ENCODE assay signal across 9 mouse cellular contexts in the genomic region with DNA sequence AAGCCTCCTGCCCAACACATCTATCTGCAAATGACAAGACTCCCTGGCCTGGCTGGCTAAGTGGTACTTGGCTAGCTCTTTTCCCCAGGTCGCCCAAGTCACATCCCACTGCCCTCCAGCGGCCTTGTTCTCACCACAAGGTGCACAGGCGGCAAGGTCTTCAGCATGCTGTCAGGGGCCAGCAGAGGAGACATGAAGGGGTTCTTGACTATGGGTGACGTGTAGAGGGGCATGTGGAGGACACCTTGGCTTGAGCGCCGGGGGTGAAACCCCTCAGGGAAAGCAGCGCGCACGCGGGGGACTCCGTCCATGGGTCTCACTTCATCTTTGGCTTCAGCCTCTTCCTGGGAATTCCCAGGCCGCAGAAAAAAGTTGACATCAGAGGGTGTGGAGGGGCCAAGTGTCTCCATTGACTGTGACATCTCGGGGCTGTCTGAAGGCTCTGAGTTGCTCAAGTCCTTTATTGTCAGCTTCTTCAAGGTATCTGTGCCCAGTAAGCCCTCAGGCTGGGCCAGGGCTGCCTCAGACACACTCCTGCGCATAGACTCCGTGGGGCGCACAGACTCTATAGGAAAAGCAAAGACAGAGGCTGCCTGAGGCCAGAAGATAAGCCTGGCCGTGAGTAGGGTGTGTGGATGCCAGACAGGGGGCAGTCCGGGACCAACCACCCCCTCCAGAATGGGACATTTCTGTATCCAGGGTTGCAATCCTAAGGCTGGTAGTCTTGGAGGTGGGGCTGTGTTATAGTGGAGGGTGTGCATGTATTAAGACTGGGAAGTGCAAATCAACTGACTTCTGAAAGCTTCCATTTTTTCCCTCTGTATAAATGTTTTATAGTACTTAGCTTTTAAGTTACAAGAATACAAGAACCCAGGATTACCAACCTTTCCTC. TPM values are rescaled to one million over a fixed set of nuclear protein-coding genes. Genes with fewer than 3 reads are reported as not detected.
DNase-seq lines count a peak whose midpoint lies in the region; ATAC-seq lines count a peak whose summit lies in the region.
"Had no signal": no experiment of that assay in that cellular context is flagged by ENCODE, and none has a peak within 500 bp of the region (broad histone marks: within the 10 kb centered on the region; RNA-seq: fewer than 3 reads in every experiment).

No protein-coding gene starts in this region.

- peaks cover 3% of the 10 kb centered on the region for H3K4me1 ChIP-seq in kidney, embryonic 14.5 days (ENCODE audit: control insufficient read depth, insufficient read depth, low read length)
- H3K4me1 ChIP-seq in embryonic facial prominence, embryonic 14.5 days (ENCODE audit: control insufficient read depth, insufficient read depth, low read length), result peaks cover 4% of the 10 kb centered on the region
- H3K4me1 ChIP-seq in limb, embryonic 12.5 days (replicated peaks), result peaks cover 25% of the 10 kb centered on the region

- intact Hi-C loops in left cerebral cortex, postnatal 14 days (cut with DNase I), result no loop called here

- no peaks in the 10 kb centered on the region; the same call in 1 of the 2 replicates for H3K27me3 ChIP-seq in kidney, embryonic 14.5 days (ENCODE audit: control insufficient read depth, insufficient read depth, low read length)
- H3K27me3 ChIP-seq in embryonic facial prominence, embryonic 14.5 days (replicated peaks; ENCODE audit: control insufficient read depth, insufficient read depth, low read length), result no peaks in the 10 kb centered on the region
- H3K27me3 ChIP-seq in limb, embryonic 12.5 days, result peaks cover 5% of the 10 kb centered on the region; the same call in 1 of the 2 replicates
- no peaks in the 10 kb centered on the region for H3K27me3 ChIP-seq in splenic B cell, adult 2 months (ENCODE audit: control insufficient read depth, insufficient read depth, low read length, poor library complexity, severe bottlenecking)

- peak overlapping the region; percentile 38 for H3K4me3 ChIP-seq in kidney, embryonic 14.5 days (ENCODE audit: low read length)
- peak overlapping the region; percentile 39 for H3K4me3 ChIP-seq in embryonic facial prominence, embryonic 14.5 days (ENCODE audit: low read depth, low read length)
- peak overlapping the region; percentile 45; the same call in 1 of the 2 replicates for H3K4me3 ChIP-seq in limb, embryonic 12.5 days (replicated peaks)

- no peak for DNase-seq in kidney, postnatal 4 days
- DNase-seq in embryonic facial prominence, embryonic 14.5 days (ENCODE audit: low spot score), result no peak
- peak; percentile 20 for DNase-seq in splenic B cell, adult 2 months (ENCODE audit: low read depth, low spot score)
- DNase-seq in cerebellum, adult 8-10 months, result no peak
- DNase-seq in layer of hippocampus, postnatal 25 days (ENCODE audit: extremely low spot score in 1 of 2, low spot score in 1 of 2), result no peak
- DNase-seq in left cerebral cortex, postnatal 14 days (ENCODE audit: low spot score in 2 of 2), result no peak

- no peak overlapping the region for H3K27ac ChIP-seq in kidney, embryonic 14.5 days (ENCODE audit: low read depth, low read length)
- H3K27ac ChIP-seq in embryonic facial prominence, embryonic 14.5 days (replicated peaks; ENCODE audit: low read depth, low read length), result no peak overlapping the region
- no peak overlapping the region for H3K27ac ChIP-seq in limb, embryonic 12.5 days

- no peaks in the 10 kb centered on the region for H3K9me3 ChIP-seq in kidney, embryonic 14.5 days (ENCODE audit: control insufficient read depth, low read length)
- H3K9me3 ChIP-seq in embryonic facial prominence, embryonic 14.5 days (ENCODE audit: control insufficient read depth, low read length), result no peaks in the 10 kb centered on the region
- H3K9me3 ChIP-seq in limb, embryonic 12.5 days, result no peaks in the 10 kb centered on the region

- H3K4me2 ChIP-seq in kidney, embryonic 14.5 days (replicated peaks; ENCODE audit: low read depth, low read length), result peak overlapping the region; percentile 81
- H3K4me2 ChIP-seq in embryonic facial prominence, embryonic 14.5 days (ENCODE audit: low read depth, low read length), result peak overlapping the region; percentile 62
- peak overlapping the region; percentile 83 for H3K4me2 ChIP-seq in limb, embryonic 12.5 days

- peaks cover 31% of the 10 kb centered on the region for H3K36me3 ChIP-seq in kidney, embryonic 14.5 days (ENCODE audit: control insufficient read depth, insufficient read depth, low read length)
- peaks cover 27% of the 10 kb centered on the region for H3K36me3 ChIP-seq in embryonic facial prominence, embryonic 14.5 days (ENCODE audit: control insufficient read depth, insufficient read depth, low read length)
- H3K36me3 ChIP-seq in limb, embryonic 12.5 days, result peaks cover 35% of the 10 kb centered on the region
- H3K36me3 ChIP-seq in splenic B cell, adult 2 months (ENCODE audit: control insufficient read depth, insufficient read depth, low read length, poor library complexity, severe bottlenecking), result peaks cover 3% of the 10 kb centered on the region

- peak overlapping the region; percentile 59; the same call in 1 of the 2 replicates for H3K9ac ChIP-seq in kidney, embryonic 14.5 days (ENCODE audit: low read depth, low read length)
- H3K9ac ChIP-seq in embryonic facial prominence, embryonic 14.5 days (ENCODE audit: low read depth, low read length), result 0 out of 2 replicates have a peak overlapping the region, but pooled peaks have one; percentile 56
- H3K9ac ChIP-seq in limb, embryonic 12.5 days (replicated peaks), result peak overlapping the region; percentile 61; the same call in 1 of the 2 replicates

- 0 out of 2 replicates have a peak, but pooled peaks have one; percentile 1 for ATAC-seq in kidney, embryonic 14.5 days (ENCODE audit: low FRiP score, low TSS enrichment)
- no peak for ATAC-seq in embryonic facial prominence, embryonic 14.5 days (ENCODE audit: low read depth)
- ATAC-seq in limb, embryonic 12.5 days (ENCODE audit: insufficient number of reproducible peaks, insufficient read depth, low FRiP score, low TSS enrichment, low read depth), result no peak

- 63% methylated on average over 18 of the region's 18 CpGs for WGBS in kidney, embryonic 14.5 days
- 64% methylated on average over 18 of the region's 18 CpGs for WGBS in embryonic facial prominence, embryonic 14.5 days
- 61% methylated on average over 18 of the region's 18 CpGs for WGBS in limb, embryonic 12.5 days

RNA-seq across cellular contexts. Expression of gene Cnfn, which starts 11.1 kb away (rescaled TPM):
- not detected in 2 replicates for polyA plus RNA-seq in kidney, embryonic 14.5 days (2014; fragmentation: Nextera tagmentation; extraction: Ambion mirVana)
- 17.7 and 80.3 TPM in 2 replicates for polyA plus RNA-seq in embryonic facial prominence, embryonic 14.5 days (2014; fragmentation: Nextera tagmentation; extraction: Ambion mirVana)
- polyA plus RNA-seq in limb, embryonic 12.5 days (2016; fragmentation: Nextera tagmentation; extraction: Ambion mirVana), result not detected in 2 replicates
- not detected for total RNA-seq in layer of hippocampus, postnatal 25 days (2021)
- not detected for total RNA-seq in left cerebral cortex, postnatal 14 days (2021)
- polyA plus RNA-seq: frontal cortex, adult 2 months had no signal

RNA-seq across cellular contexts. Expression of gene Lipe, which starts 17.9 kb away (rescaled TPM):
- polyA plus RNA-seq in kidney, embryonic 14.5 days (2014; fragmentation: Nextera tagmentation; extraction: Ambion mirVana), result 5.3 and 6.8 TPM in 2 replicates
- polyA plus RNA-seq in embryonic facial prominence, embryonic 14.5 days (2014; fragmentation: Nextera tagmentation; extraction: Ambion mirVana), result 4.2 and 4.9 TPM in 2 replicates
- 11.9 and 12.1 TPM in 2 replicates for polyA plus RNA-seq in limb, embryonic 12.5 days (2016; fragmentation: Nextera tagmentation; extraction: Ambion mirVana)
- total RNA-seq in layer of hippocampus, postnatal 25 days (2021), result 1 to 10 TPM; 7.0 to 7.8 TPM
- 1 to 10 TPM; 5.6 to 6.3 TPM for total RNA-seq in left cerebral cortex, postnatal 14 days (2021)

RNA-seq across cellular contexts. Expression of gene Cxcl17, which starts 32.0 kb away (rescaled TPM):
- 0.27 and 0.30 TPM in 2 replicates for polyA plus RNA-seq in kidney, embryonic 14.5 days (2014; fragmentation: Nextera tagmentation; extraction: Ambion mirVana)
- 0.85 and 1.9 TPM in 2 replicates for polyA plus RNA-seq in embryonic facial prominence, embryonic 14.5 days (2014; fragmentation: Nextera tagmentation; extraction: Ambion mirVana)
- 0.29 and 0.58 TPM in 2 replicates for polyA plus RNA-seq in limb, embryonic 12.5 days (2016; fragmentation: Nextera tagmentation; extraction: Ambion mirVana)
- total RNA-seq in layer of hippocampus, postnatal 25 days (2021), result not detected
- total RNA-seq in left cerebral cortex, postnatal 14 days (2021), result not detected
- polyA plus RNA-seq: frontal cortex, adult 2 months had no signal

Comparison
In these comparisons a context has a peak if more than half of its experiments do, and no peak if none do; other contexts are left out.
1. RNA of gene Cnfn, which starts 11.1 kb away (polyA plus RNA-seq): 17.7 to 80.3 TPM in embryonic facial prominence, embryonic 14.5 days; not detected in kidney, embryonic 14.5 days and not detected in limb, embryonic 12.5 days; every median in the first group is over 10 times any median in the second.
2. Peak in every context shown above with its lines, with median percentiles within 50 percentile points of each other: H3K4me2 ChIP-seq, H3K4me3 ChIP-seq and H3K9ac ChIP-seq.